Mouse (Mus musculus) bone marrow, adult 2 months (tissue): Measurements from ENCODE around the gene Cybc1.

ENCODE experiments used
- CTCF ChIP-seq: fragments of 200-500 bp; IDR thresholded peaks from 2 replicates; pipeline ENCODE4 v1.5.1; 2011; ENCODE audit warnings: low read length, control low read depth; ENCODE audit not compliant: control insufficient read depth, insufficient read depth
- POLR2A ChIP-seq: fragments of 200-500 bp; IDR thresholded peaks from 2 replicates; pipeline ENCODE4 v1.6.1; 2011; ENCODE audit warnings: low read depth, mild to moderate bottlenecking, control low read depth, low read length, borderline replicate concordance; ENCODE audit not compliant: control insufficient read depth

GRCm38 (mm10) chr11:121239669-121240068 lies 10.5 kb upstream of the Cybc1 start:
- TF ChIP-seq CTCF (no peak), POLR2A (no peak)
